Mouse (Mus musculus) left cerebral cortex, postnatal 4 days (tissue): ENCODE data around the gene Wrap73. TPM values are rescaled to one million over a fixed set of nuclear protein-coding genes. Genes with fewer than 3 reads are reported as not detected.

Experiments
- DNase-seq: peaks from one replicate; pipeline ENCODE4 v3.0.0-alpha.2; 2022
- intact Hi-C: fragments of 180-260 bp; cut with DNase I; formaldehyde crosslinking; loops from one replicate; pipeline ENCODE4 v1.15.1; 2025
- total RNA-seq, 2 experiments: library from RNA; stranded (reverse); gene quantifications; 2 replicates each; pipeline ENCODE4 v1.2.3; 2021

Gene Wrap73
- 10 to 100 TPM; 27.0 to 30.4 TPM for total RNA-seq

DNA sequence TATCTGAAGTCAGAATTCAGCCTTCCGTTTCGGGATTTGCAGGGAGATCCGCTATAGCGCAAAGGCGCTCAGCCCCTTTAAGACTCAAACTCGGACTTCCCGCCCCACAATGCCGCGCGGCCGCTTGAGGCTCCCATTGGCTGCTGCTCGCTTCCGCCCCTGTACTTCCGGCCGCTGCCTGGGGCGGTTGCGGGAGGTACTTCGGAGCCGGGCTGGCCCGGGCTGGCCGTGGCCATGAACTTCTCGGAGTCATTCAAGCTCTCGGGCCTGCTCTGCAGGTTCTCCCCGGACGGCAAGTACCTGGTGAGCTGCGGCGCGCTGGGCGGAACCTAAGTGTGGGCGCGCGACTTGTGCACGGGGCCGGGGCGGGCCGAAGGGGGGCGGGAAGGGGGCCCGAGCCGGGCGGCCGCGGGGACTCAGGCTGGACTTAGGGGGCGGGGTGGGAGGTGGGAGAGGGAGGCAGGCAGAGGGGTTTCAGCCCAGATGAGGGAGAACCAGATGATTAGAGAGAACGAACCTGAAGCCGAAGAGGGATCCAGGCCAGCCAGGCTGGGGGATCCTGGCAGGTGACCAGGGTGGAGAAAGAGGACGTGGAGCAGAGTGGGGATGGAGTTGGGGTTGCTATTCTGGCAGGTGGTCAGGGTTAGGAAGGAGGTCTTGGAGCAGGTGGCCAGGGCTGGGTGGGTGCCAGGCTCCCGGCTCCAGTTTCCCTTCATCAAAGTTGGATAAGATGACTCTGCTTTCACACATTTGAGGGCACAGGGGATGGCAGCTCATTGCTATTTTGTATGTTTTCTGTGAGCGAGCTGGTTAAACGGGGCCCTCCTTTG, at the start of gene Wrap73:
Gene Wrap73 (plus strand): TSS at position 162 of the 830 bp plus-strand sequence.
- DNase-seq = peak; percentile 93
- intact Hi-C loops = loop anchor here (5.0 kb wide), 1 partner anchor 75 kb away; no protein-coding TSS in a partner anchor

DNA sequence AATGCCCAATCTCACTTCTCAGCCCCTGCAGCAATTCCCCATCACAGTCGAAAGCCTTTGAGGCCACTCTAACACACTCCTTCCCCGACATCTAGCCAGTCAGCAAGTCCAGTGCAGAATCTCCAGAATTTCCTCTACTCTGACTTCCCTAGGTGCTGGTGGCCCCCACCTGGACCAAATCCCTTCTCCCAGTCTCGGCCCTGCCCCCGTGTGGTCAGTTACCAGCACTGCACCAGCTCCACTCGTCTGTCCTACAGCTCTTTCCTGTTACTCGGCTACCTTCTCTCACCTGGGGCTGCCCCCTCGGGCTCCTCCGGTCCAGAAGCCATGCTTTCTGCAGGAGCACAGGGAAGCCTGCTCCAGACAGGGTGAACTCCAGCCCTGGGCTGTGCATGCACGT, 49.0 kb upstream of the Wrap73 start:
- no peak for DNase-seq
- intact Hi-C loops = no loop called here

DNA sequence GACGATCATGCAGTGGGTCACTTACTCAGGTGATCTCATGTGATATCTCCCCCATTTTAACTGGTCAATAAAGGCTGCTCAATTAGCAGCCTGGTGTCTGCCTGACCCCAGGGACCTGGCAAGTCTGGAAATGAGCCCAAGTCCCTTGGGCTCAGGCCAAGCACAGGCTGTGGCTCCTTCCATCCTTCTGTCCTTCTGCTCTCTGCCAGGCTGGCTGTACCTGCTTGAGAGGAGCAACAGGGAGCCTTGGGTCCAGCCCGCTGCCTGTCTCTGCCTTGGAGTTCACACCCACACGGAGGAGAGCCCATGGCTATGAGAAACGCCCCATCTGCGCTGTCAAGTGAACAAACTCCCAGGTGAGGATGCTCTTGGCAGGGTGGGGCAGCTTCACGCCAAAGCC, 46.1 kb upstream of the Wrap73 start:
- intact Hi-C loops = no loop called here
- DNase-seq = no peak

DNA sequence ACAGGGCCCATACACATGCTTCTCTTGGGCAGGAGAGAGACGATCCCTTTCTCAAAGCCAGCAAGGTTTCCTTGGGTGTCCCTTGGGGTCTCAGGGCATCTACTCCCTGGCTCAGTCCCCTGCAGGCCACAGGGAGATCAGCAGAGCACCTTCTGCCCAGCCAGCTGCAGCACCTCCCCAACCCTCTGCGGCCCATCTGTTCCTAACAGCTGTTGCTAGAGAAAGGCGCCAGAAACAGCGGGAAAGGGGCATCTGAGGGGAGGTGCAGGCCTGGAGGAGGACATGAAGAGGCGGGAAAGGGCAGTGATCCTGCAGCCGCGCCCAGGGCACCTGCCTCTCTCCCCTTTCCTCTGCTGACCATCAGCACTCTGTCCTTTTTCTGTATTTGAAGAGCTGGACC, 42.8 kb upstream of the Wrap73 start:
- intact Hi-C loops = no loop called here
- peak; percentile 73 for DNase-seq

DNA sequence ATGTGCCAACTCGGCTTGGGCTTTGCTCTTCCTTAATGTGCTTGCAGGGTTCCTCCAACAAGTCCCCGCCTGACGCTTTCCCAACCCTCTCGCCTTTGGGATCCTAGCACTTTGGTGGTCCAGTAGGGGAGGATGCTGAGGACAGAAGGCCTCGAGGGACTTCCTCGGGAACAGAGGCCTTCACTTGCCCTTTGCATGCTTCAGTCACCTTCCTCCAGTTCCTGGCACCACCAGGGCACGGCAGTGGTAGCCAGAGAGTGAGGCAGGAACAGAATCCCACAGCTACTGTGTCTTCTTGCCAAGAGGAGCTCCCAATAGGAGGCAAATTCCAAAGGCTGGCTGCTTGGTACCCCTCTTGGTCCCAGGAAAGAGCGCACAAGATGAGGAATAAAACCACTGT, 38.8 kb upstream of the Wrap73 start:
- no peak for DNase-seq
- intact Hi-C loops = no loop called here

DNA sequence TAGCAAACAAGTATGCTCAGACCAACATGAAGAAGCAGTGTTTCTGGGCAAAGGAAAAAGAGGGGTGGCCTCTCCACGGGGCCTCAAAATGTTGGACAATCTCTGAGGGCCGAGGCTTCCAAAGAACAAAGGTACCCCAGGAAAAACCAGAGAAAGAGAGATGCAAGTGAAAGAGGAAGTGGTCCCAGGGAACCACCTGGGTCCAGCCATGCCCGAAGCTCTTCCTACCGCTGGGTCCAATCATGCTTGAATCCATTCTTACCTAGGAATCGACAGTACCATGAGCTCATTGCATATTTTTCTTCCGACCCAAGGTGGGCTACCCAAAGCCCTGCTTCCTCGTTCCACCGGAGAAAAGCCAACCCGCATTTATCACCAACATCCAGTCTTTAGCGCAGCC, 38.3 kb upstream of the Wrap73 start:
- intact Hi-C loops = no loop called here
- DNase-seq = no peak

DNA sequence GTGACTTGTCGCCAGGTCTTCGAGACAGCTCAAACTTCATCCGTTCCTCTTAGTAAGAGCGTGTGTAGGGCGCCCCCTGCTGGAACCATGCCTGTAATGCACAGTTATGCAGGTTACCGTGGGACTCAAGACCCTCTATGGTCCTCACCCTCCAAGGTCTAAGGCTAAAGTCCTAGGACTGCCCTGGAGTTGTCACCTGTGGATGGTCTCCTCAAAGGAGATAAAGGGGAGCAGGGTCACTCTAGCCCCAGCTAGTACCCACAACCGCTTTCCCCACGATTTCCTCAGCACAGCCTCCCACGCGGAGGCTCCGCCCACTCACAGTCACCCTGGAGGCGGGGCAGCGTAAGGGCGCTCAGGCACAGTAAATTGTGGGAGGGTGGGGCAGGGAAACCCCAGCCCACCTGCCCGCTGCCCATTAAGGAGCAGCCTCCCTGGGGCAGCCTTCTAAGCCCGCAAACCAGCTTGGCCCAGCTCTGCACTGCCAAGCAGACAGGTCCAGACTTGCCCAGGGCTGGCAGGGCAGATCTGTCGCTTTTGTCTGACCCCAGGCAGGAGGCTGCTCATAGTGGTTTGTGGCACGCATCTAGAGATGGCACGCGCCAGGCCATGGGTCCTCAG, 36.7 kb upstream of the Wrap73 start:
- DNase-seq = peak; percentile 79
- intact Hi-C loops = no loop called here

DNA sequence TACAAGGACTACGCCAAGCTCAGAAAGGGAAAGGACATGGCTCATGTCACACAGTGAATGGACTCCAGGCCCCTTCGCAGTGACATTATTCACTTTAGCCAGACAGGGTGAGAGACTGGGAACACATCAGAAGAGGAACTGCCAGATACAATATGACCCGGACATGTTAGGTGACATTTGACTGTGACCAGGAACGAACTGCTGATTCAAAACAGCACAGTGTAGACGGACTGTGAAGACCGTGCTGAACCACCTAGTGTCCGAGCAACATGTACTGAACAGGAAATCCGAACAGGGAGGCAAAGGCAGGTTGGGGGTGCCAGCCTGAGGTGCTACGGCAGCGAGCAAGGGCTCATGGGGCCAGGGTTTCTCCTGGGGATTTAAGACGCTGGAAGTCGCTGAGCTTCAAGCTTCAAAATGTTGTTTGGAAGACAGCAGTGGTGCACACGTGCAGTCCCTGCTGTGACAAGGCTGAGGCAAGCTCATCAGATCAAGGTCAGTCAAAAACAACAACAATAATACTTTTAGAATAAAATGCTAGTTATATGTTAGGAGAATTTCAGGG, 35.6 kb upstream of the Wrap73 start:
- intact Hi-C loops = no loop called here
- DNase-seq = no peak

DNA sequence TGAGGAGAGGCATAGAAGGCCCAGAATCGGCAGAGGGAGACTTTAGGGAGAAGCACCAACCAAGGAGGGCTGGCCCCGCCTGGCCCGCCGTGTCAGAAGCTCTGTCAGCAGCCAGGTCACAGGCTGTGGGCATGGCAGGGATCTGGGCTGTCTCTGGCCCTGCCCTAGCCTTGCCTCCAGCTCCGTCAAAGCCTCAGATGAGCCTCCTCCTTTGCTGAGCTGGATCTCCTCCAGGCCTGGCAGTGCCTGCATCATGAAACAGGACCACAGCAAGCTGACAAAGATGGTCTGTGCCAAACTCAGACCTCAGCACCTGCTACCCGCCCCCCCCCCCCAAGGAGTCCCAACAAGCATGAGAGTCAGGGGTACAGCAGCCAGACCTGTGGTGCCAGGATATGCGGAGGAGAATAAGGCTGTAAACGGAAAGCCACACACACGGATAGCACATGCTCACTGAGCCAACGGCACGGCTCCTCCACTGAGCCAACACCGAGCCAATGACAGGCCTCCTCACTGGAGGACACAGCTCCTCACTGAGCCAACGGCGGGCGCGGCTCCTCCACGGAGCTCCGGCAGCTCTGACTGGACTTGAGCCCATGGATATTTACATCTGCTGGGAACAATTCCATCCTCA, 32.8 kb upstream of the Wrap73 start:
- DNase-seq = peak; percentile 94
- intact Hi-C loops = no loop called here

DNA sequence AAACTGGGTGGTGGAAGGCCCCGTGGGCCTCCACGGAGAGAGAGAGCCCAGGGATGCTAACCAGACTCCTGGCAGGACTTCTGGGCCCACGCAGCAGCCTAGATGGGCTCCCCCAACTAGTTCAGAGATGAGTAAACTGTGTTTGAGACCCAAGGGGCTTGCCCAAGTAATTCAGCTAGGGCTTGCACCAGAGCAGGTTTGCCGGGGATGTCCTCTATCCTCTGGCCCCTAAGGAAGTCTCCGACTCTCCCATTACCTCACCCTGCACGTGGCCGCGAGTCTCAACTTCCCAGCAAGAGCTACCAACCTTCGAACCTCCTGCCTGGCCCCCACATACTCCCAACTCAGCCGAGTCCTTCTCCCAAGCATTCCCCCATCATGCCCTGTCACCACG, 32.3 kb upstream of the Wrap73 start:
- intact Hi-C loops = no loop called here

DNA sequence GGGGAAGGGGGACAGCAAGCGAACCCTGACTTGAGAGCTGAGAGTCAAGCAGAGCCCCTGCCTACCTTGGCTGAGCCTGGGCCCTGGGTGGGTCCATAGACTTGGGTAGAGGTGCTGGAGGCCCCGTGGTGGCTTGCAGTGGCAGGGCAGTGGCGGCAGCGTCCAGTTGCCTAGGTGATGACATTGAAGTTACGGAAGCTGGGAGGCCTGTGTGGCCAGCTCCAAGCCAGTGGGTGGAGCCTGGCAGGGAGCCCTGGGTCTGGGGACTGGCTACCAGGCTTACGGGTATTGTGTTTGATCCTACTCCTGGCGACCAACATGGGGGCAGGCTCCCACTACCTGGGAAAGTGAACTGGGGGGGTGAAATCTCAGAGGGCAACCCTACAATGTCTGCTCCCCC, 25.8 kb upstream of the Wrap73 start:
- intact Hi-C loops = no loop called here
- no peak for DNase-seq

More for the DNA sequence above, 32.3 kb upstream of the Wrap73 start:
- no peak for DNase-seq

DNA sequence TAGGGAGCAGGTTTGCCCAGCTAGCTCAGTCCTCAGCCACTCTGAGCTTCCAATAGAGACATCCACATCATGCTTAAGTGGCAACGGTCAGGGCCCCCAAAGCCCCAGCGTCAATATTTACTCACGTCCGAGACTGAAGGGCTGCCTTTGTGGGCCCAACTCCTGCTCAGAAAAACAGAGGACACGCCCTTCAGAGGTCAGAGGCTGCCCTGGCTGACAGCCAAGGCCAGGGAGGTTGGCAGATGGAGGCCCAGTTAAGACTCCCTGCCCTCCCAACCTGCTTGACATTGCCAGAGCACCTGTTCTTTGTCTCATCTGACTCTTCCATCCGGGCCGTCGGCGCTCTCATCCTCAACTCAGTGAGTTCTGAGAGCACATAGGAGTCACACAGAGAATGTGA, 23.4 kb upstream of the Wrap73 start:
- intact Hi-C loops = no loop called here
- peak; percentile 72 for DNase-seq

DNA sequence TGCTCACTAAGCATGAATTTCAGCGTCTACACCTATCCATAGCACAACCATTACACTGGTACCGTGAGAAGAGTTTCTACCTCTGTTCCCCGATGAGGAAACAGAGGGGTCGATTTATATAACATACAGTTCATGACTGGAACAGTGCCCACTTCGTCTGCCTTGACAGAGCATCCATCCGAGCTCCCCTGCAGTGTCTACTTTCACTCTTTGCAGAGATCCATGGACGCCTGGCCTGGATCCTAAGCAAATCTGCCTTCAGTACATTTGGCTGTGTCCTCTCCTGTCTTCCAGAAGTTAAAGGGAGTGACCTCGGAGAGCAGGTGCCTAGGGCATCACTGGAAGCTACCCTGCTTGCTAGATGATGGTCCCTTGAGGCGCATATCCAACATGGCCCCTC, 23.0 kb upstream of the Wrap73 start:
- intact Hi-C loops = no loop called here
- no peak for DNase-seq

DNA sequence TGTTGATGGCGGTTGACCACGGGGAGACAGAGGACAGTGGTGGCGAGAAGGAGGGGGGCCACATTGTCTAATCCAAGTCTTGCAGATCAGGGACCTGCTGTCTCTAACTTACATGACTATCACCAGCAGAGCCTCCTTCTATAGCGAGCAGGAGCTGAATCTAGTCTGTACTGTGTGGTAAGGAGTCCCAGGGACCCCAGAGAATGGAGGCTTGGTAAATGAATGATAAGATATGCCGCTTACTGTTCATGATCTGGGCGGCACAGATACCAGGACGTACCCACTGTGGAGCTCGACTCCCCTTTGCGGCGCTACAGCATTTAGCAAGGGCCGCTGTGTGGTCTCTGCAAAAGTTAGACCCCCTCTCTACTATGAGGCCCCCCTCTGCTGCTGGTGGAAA, 20.4 kb upstream of the Wrap73 start:
- DNase-seq = no peak
- intact Hi-C loops = no loop called here

DNA sequence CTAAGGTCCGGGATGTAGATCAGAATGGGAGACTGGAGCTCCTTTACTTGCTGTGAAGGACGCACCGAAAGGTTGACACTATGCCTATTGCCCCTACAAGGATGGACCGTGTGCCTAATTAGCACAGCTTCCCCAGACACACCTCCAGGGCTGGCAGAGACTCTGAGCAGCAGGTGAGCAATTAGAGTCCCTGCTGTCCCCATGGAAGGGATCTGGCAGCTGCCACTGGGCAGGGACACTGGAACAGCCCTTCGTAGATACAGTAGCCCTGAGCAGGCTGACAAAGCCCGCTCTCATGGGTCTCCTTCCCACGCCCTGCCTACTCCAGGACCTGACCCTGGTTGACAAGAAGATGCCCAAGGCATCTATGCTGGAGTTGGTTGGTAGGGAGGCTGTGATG, 19.8 kb upstream of the Wrap73 start:
- intact Hi-C loops = no loop called here
- peak; percentile 40 for DNase-seq

DNA sequence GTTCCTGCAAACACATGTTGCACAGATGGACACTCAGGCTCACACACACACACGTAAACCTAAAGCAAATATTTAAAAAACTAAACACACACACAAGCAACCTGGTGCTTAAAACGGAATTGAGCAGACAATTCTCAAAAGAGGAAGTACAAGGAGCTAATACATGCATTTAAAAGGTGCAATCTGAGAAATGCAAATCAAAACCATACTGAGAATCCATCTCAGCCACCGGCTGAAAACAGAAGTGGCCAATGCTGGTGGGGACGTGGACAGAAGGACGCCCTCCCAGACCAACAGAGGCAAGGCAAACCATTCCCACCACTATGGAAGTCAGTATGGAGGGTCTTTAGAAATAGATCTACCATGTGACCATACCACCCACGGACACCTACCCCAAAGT, 18.6 kb upstream of the Wrap73 start:
- intact Hi-C loops = no loop called here
- DNase-seq = no peak

DNA sequence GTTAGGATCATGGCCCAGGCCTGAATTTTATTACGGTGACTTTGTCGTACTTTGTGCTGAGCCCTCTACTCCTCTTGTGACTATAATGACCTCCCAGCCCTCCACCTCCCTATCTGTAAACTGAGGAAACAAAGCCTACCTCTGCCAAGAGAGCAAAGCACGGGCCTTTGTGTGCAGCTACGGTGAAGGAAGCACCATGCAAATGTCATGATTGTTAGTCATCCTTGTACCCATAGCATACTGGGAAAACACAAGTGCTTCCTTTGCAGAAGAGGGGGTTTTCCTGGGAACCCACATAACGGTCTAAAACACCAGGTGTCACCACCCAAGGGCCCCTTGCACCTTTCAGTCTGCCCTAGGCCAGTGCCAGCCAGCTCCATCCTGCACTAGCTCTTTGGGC, 17.0 kb upstream of the Wrap73 start:
- DNase-seq = no peak
- intact Hi-C loops = no loop called here

DNA sequence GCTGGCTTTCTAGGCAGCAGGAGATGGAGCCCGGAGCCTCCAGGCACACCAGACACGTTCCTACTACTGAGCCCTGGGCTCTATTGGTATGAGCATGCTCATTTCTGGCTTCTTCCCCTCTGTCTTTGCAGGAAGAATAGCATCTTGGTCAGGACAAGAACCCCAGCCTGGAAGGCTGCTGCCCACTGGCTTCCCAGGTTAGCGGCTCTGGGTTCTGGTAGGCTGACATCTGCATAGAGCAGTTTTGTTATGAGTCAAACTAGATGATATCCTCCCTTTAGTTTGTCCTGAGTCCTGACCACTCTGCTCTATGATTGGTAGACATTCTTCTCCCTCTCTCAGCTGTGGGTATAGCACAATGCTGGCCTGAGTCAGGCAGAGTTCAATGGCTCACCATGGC, 14.9 kb upstream of the Wrap73 start:
- intact Hi-C loops = no loop called here

DNA sequence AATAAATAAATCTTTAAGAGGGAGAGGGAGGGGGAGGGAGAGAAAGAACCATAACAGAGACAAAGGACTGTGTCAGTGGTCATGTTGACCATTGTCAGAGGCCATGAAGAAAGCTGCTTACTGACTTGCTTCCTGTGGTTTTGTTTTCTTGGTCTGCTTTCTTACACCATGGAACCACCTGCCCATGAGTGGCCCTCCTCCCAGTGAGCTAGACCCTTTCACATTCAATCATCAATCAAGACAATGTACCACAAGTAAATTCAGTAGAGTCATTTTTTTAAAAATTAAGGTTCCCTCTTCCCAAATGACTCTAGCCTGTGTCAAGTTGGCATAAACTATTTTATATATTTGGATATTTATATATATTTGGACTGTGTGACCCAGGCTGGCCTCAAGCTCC, 12.2 kb upstream of the Wrap73 start:
- DNase-seq = no peak
- intact Hi-C loops = no loop called here

More for the DNA sequence above, 14.9 kb upstream of the Wrap73 start:
- no peak for DNase-seq

DNA sequence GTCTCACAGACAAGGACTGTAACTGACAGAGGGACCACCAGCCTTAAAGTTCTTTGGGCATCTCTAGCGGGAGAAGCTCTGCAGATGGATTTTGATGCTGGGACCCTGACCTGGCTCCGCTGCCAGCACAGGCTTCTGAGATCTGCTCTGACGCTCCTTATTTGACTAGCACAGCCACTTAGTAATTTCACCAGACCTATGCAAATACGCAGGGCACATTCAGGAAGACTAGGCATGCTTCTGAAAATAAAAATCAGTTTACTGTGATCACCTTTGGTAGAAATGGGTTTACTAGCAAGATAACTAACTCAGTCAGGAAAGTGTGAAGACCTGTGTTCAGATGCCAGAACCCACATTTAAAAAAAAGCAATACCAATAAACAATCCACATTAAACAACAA, 10.3 kb upstream of the Wrap73 start:
- DNase-seq = no peak
- intact Hi-C loops = no loop called here

DNA sequence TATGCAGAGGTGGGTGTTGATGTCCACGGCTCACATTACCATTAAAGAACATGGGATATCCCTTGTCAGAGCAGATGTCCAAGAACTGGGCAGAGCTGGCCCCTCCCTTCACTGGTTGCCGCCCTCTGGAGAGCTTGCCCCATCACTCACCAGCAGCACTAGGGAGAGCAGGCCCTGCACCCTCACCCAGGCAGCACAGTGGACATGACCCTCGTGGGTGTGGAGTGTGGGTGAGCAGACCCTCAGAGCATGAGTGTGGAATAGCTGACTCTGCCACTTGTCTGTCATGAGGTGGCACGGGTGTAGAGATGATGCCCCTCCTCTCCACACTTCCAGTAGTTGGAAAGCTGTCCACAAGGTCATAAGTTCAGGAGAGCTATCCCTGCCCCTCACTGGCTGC, 7.4 kb upstream of the Wrap73 start:
- intact Hi-C loops = no loop called here

DNA sequence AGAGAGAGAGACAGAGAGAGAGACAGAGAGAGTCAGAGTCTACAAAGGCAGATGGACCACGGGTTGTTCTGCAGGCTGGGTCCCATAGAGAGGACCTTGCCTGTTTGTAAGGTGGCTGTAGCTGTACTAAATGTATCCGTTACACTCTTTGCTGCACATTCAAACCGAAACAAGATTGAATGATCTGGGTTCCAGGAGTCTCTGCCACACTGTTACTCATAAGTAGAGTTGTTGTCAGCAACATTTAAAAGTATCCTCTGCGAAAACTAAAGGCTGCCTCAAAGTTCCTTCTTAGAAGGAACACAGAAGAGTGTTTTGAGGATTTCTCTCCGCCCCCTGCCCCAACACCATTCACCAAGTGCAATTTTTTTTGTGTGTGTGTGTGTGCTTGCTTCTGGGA, 5.0 kb upstream of the Wrap73 start:
- no peak for DNase-seq
- intact Hi-C loops = no loop called here

More for the DNA sequence above, 7.4 kb upstream of the Wrap73 start:
- DNase-seq = no peak
